ENCODE assay signal across 13 mouse cellular contexts in the genomic region with DNA sequence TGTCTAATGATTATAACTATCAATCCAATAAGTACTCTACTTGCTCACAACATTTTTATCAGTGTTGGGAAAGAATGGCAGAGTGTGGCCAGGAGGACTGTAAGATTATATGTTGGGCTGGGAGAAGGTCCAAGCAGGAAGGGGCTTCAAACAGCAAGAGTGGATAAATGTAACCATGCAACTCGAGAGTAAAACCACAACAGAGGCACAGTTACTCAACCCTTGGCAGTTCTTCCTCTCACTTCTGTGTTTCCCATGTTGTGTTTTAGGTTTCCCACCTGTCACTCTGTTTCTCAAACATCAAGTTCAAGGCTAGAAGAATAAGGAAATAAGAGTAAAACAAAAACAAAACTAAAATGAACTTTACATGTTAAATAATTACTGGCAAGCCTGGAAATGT.
"Had no signal": no experiment of that assay in that cellular context is flagged by ENCODE, and none has a peak within 500 bp of the region (broad histone marks: within the 10 kb centered on the region; RNA-seq: fewer than 3 reads in every experiment).

No protein-coding gene starts in this region.

- DNase-seq: lung, adult 18-20 months; lung, embryonic 14.5 days; lung, postnatal 10 days; lung, postnatal 36 days; retina, postnatal 1 day; right cerebral cortex, adult 18-20 months; right cerebral cortex, postnatal 25 days; right cerebral cortex, postnatal 4 days; thymus, adult 2 months; thymus, postnatal 25 days; thymus, postnatal 4 days had no signal

- ATAC-seq: midbrain, embryonic 13.5 days; midbrain, embryonic 15.5 days had no signal
